Mouse (Mus musculus) intestine, embryonic 15.5 days (tissue): Measurements from ENCODE around the gene Gm1043. TPM values are rescaled to one million over a fixed set of nuclear protein-coding genes. Genes with fewer than 3 reads are reported as not detected.

Experiments used
- ATAC-seq: fragments of 200-750 bp; cut with Nextera tagmentation; 2 replicates; pipeline ENCODE4 v1.8.0; 2017; ENCODE audit warnings: moderate TSS enrichment, moderate library complexity
- H3K27ac ChIP-seq: fragments of 300-500 bp; sonication (generic); 2 replicates; pipeline ENCODE4 v1.5.1; 2015; ENCODE audit warnings: mild to moderate bottlenecking, inconsistent platforms
- H3K27me3 ChIP-seq: fragments of 300-500 bp; sonication (generic); replicated peaks from 2 replicates; pipeline ENCODE4 v1.6.1; 2015; ENCODE audit warnings: inconsistent platforms
- H3K36me3 ChIP-seq: fragments of 300-500 bp; sonication (generic); 2 replicates; pipeline ENCODE4 v1.6.1; 2015; ENCODE audit warnings: inconsistent platforms
- H3K4me1 ChIP-seq: fragments of 300-500 bp; sonication (generic); replicated peaks from 2 replicates; pipeline ENCODE4 v1.6.1; 2015; ENCODE audit warnings: inconsistent platforms
- H3K4me2 ChIP-seq: fragments of 300-500 bp; sonication (generic); replicated peaks from 2 replicates; pipeline ENCODE4 v1.6.1; 2015; ENCODE audit warnings: mild to moderate bottlenecking, inconsistent platforms
- H3K4me3 ChIP-seq: fragments of 300-500 bp; sonication (generic); replicated peaks from 2 replicates; pipeline ENCODE4 v1.5.1; 2015; ENCODE audit warnings: inconsistent platforms
- H3K9ac ChIP-seq: fragments of 300-500 bp; sonication (generic); 2 replicates; pipeline ENCODE4 v1.6.1; 2015; ENCODE audit warnings: inconsistent platforms
- H3K9me3 ChIP-seq: fragments of 300-500 bp; sonication (generic); 2 replicates; pipeline ENCODE4 v1.6.1; 2016; ENCODE audit warnings: inconsistent platforms
- WGBS: fragments of 180-500 bp; shearing (Covaris S2); methylation state at CpG from one replicate; pipeline ENCODE4 v1.1.7; 2015; 5-methylcytosine and 5-hydroxymethylcytosine counted together
- polyA plus RNA-seq: library from polyadenylated mRNA; unstranded; fragments of >200 nt; fragmentation: Nextera tagmentation; extraction: Ambion mirVana; gene quantifications from 2 replicates; pipeline ENCODE4 v1.2.1, GENCODE M21; 2015

Gm1043 gene
- polyA plus RNA-seq, result 0.01 and 0.05 TPM in 2 replicates

DNA sequence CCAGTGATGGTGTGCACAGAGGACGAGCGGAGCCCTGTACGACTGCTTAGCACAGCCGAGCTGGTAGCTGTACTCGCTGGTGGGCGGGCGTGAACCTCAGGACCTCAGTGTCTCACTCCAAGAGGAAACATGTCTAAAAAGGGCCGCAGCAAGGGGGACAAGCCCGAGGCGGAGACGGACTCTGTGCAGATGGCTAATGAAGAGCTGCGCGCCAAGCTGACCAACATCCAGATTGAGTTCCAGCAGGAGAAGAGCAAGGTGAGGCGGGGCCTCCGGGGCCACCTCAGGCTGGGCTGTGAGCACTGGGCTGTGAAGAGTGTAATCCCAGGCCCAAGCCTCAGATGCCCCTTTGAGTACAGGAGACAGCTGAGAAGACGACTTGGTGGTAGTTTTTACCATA is at the start of gene Gm1043:
Gene Gm1043, plus strand, starts transcription at position 130 of the 400 bp plus-strand sequence.
- Histone ChIP-seq H3K36me3 (no peaks in the 10 kb centered on the region), H3K4me3 (no peak within 1 kb of the TSS), H3K9ac (no peak within 1 kb of the TSS), H3K4me1 (no peaks in the 10 kb centered on the region), H3K4me2 (no peak within 1 kb of the TSS), H3K9me3 (no peaks in the 10 kb centered on the region), H3K27me3 (peaks cover 2% of the 10 kb centered on the region; the same call in 1 of the 2 replicates), H3K27ac (no peak within 1 kb of the TSS)
- WGBS, result 91% methylated on average over 16 of the region's 16 CpGs
- no peak for ATAC-seq

GRCm38 (mm10) chr5:37035896-37036295 is 49.3 kb upstream of the Gm1043 start:
- no peak overlapping the region for H3K4me2 ChIP-seq
- no peaks in the 10 kb centered on the region for H3K4me1 ChIP-seq
- no peak overlapping the region for H3K9ac ChIP-seq
- 79% methylated on average over 6 of the region's 6 CpGs for WGBS
- no peak overlapping the region for H3K4me3 ChIP-seq
- peaks cover 11% of the 10 kb centered on the region for H3K27me3 ChIP-seq
- H3K9me3 ChIP-seq, result no peaks in the 10 kb centered on the region
- H3K27ac ChIP-seq, result no peak overlapping the region
- H3K36me3 ChIP-seq, result no peaks in the 10 kb centered on the region
- no peak for ATAC-seq

- no peak overlapping the region for H3K9ac ChIP-seq
- no peaks in the 10 kb centered on the region for H3K9me3 ChIP-seq
- H3K27me3 ChIP-seq, result peaks cover under 1% of the 10 kb centered on the region; the same call in 1 of the 2 replicates
- 73% methylated on average over 3 of the region's 3 CpGs for WGBS
- no peak overlapping the region for H3K4me2 ChIP-seq
- no peak overlapping the region for H3K4me3 ChIP-seq
- no peak overlapping the region for H3K27ac ChIP-seq
- no peaks in the 10 kb centered on the region for H3K4me1 ChIP-seq
- no peak for ATAC-seq
- no peaks in the 10 kb centered on the region for H3K36me3 ChIP-seq
These were observed 48.3 kb upstream of the Gm1043 start for GRCm38 (mm10) chr5:37036884-37037283.

DNA sequence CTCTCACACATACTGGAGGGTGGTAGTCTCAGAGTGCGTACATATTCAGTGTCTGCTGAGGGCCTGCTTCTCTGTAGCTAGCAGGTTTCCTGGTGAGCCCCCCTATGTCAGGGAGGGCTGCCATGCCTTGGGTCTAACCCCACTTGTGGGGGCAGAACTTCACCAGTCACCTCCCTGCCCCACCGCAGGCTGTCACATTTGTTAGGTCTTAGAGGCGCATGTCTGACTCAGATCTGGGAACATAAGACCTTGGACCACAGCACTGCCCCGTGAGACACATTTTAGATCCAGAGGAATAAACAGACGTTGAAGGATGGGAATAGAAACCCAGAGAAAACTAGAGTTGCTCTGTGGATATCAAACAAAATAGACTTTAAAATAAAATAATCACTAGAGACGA is 45.3 kb upstream of the Gm1043 start:
- no peak overlapping the region for H3K9ac ChIP-seq
- H3K4me1 ChIP-seq, result no peaks in the 10 kb centered on the region
- no peaks in the 10 kb centered on the region for H3K36me3 ChIP-seq
- no peaks in the 10 kb centered on the region for H3K27me3 ChIP-seq
- H3K9me3 ChIP-seq, result no peaks in the 10 kb centered on the region
- no peak overlapping the region for H3K4me3 ChIP-seq
- H3K4me2 ChIP-seq, result no peak overlapping the region
- ATAC-seq, result no peak
- 77% methylated on average over 6 of the region's 6 CpGs for WGBS
- no peak overlapping the region for H3K27ac ChIP-seq

DNA sequence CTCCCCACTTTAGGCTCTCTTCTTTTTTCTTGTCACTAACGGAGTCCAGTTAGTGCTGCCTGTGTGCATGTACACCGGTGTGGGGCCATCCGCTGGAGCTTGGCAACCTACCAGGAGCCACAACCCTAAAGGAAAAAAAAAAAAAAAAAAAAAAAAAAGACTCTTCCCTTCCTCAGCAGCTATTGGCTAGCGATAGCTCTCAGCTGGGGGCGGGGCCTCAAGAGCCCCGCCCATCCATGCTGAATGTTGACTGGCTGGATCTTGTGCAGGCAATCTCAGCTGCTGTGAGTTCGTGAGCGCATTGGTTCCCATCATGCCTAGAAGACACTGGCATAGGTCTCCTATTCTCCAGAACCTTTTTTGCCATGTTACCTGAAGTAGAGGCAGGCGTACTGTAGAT is 44.5 kb upstream of the Gm1043 start:
- WGBS, result 15% methylated on average over 9 of the region's 9 CpGs
- peak; percentile 27; the same call in 1 of the 2 replicates for ATAC-seq
- Histone ChIP-seq H3K27me3 (no peaks in the 10 kb centered on the region), H3K4me2 (peak overlapping the region; percentile 19; the same call in 1 of the 2 replicates), H3K36me3 (no peaks in the 10 kb centered on the region), H3K9me3 (no peaks in the 10 kb centered on the region), H3K27ac (no peak overlapping the region), H3K9ac (no peak overlapping the region), H3K4me3 (no peak overlapping the region), H3K4me1 (no peaks in the 10 kb centered on the region)

GRCm38 (mm10) chr5:37041651-37042050 is 43.5 kb upstream of the Gm1043 start:
- ATAC-seq, result no peak
- WGBS, result 54% methylated on average over 6 of the region's 6 CpGs
- no peak overlapping the region for H3K27ac ChIP-seq
- H3K36me3 ChIP-seq, result no peaks in the 10 kb centered on the region
- no peaks in the 10 kb centered on the region for H3K4me1 ChIP-seq
- no peaks in the 10 kb centered on the region for H3K27me3 ChIP-seq
- no peak overlapping the region for H3K4me3 ChIP-seq
- H3K4me2 ChIP-seq, result peak overlapping the region; percentile 19; the same call in 1 of the 2 replicates
- no peak overlapping the region for H3K9ac ChIP-seq
- no peaks in the 10 kb centered on the region for H3K9me3 ChIP-seq

DNA sequence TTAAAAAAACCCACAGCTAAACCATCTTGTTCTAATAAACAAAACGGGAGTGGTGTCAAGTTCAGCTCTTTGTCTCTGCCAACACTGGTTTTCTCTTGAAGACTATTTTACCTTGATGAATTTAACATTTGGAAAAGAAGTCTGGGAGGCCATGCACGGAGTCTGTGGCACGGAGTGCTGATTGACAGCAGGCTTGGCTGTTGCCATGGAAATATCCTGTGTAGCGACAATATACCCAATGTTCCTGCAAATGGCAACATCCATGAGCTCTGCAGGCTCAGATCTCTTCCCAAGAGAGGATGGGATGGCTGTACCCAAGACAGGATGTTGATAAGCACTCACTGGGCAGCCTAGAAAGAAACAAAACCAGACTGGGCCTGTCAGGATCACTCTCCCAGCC is 42.2 kb upstream of the Gm1043 start:
- no peak overlapping the region for H3K9ac ChIP-seq
- no peaks in the 10 kb centered on the region for H3K4me1 ChIP-seq
- 65% methylated on average over 4 of the region's 4 CpGs for WGBS
- H3K36me3 ChIP-seq, result no peaks in the 10 kb centered on the region
- ATAC-seq, result no peak
- H3K9me3 ChIP-seq, result no peaks in the 10 kb centered on the region
- H3K27ac ChIP-seq, result no peak overlapping the region
- H3K4me2 ChIP-seq, result no peak overlapping the region
- no peaks in the 10 kb centered on the region for H3K27me3 ChIP-seq
- no peak overlapping the region for H3K4me3 ChIP-seq

DNA sequence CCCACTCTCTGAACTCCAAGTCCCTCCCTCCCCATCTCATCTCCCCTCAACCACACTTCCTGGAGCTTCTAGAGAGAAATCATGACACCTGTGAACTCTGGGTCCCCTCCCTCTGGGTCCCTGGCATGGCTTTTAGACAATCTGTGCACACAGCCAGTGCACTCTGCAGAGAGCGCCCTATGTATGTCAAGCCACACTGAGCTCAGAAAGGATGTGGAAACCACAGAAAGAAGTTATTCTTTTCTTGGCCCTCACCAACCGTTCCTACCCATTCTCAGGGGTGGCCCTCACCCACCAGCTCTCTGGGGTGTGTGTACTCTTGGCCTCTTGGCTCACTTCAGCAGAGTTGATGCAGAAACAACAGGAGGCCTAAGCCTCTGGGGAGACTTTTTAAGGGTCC is 40.4 kb upstream of the Gm1043 start:
- no peak for ATAC-seq
- Histone ChIP-seq H3K27me3 (no peaks in the 10 kb centered on the region), H3K27ac (no peak overlapping the region), H3K9me3 (no peaks in the 10 kb centered on the region), H3K4me1 (no peaks in the 10 kb centered on the region), H3K9ac (no peak overlapping the region), H3K4me2 (no peak overlapping the region), H3K4me3 (no peak overlapping the region), H3K36me3 (no peaks in the 10 kb centered on the region)
- WGBS, result 80% methylated on average over 2 of the region's 2 CpGs

GRCm38 (mm10) chr5:37045582-37045981 is 39.6 kb upstream of the Gm1043 start:
- WGBS, result 78% methylated on average over 2 of the region's 2 CpGs
- no peak overlapping the region for H3K4me2 ChIP-seq
- H3K4me1 ChIP-seq, result no peaks in the 10 kb centered on the region
- H3K36me3 ChIP-seq, result no peaks in the 10 kb centered on the region
- H3K27me3 ChIP-seq, result no peaks in the 10 kb centered on the region
- H3K4me3 ChIP-seq, result no peak overlapping the region
- no peak overlapping the region for H3K9ac ChIP-seq
- no peak overlapping the region for H3K27ac ChIP-seq
- ATAC-seq, result no peak
- no peaks in the 10 kb centered on the region for H3K9me3 ChIP-seq

DNA sequence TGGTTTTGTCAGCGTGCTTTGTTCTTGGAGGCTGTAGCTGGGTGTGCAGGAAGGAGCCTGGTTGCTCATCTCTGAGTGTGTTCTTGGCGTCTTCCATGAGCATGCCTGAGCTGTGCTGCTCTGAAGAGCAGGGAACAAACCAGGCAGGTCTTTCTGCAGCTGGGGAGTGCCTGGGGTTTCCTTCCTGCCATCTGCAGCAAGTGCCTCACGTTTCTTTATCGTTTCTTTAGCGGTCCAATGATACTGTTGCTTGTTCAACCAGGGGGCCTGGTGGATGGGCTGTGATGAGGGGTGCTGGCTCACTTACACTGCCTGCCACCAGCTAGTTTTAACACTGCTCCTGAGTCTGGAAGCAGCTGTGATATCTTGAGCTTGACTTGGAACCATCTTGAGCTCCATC is 38.4 kb upstream of the Gm1043 start:
- H3K4me1 ChIP-seq, result no peaks in the 10 kb centered on the region
- no peak for ATAC-seq
- 43% methylated on average over 5 of the region's 5 CpGs for WGBS
- H3K9me3 ChIP-seq, result no peaks in the 10 kb centered on the region
- H3K27ac ChIP-seq, result no peak overlapping the region
- no peak overlapping the region for H3K4me2 ChIP-seq
- no peak overlapping the region for H3K4me3 ChIP-seq
- H3K9ac ChIP-seq, result no peak overlapping the region
- no peaks in the 10 kb centered on the region for H3K27me3 ChIP-seq
- no peaks in the 10 kb centered on the region for H3K36me3 ChIP-seq

- no peak for ATAC-seq
- H3K9me3 ChIP-seq, result no peaks in the 10 kb centered on the region
- no peaks in the 10 kb centered on the region for H3K36me3 ChIP-seq
- no peak overlapping the region for H3K4me2 ChIP-seq
- no peak overlapping the region for H3K4me3 ChIP-seq
- peak overlapping the region; percentile 57; the same call in 1 of the 2 replicates for H3K27ac ChIP-seq
- 0 out of 2 replicates have a peak, but pooled peaks cover 2% of the 10 kb centered on the region for H3K4me1 ChIP-seq
- WGBS, result 52% methylated on average over 17 of the region's 17 CpGs
- no peak overlapping the region for H3K9ac ChIP-seq
- no peaks in the 10 kb centered on the region for H3K27me3 ChIP-seq
These were observed 37.8 kb upstream of the Gm1043 start for GRCm38 (mm10) chr5:37047206-37047915.

DNA sequence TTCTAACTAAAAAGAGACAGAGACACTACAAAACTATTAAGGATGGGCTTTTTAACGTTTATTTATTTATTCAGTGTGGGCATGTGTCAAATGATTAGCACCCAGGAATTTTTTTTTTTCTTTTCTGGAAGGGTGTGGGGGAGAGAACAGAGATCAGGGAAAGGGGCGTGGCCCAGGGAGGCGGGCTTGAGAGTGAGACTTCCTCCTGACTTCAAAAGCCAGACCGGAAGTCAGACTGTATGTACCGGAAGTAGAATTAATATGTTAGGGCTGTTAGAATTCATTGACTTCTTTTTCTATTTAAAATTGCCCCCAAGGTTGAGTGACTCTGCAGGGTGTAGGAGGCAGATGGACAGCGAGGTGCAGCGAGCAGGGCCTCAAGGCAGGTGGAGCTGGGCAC is 37.2 kb upstream of the Gm1043 start:
- Histone ChIP-seq H3K9me3 (no peaks in the 10 kb centered on the region), H3K36me3 (no peaks in the 10 kb centered on the region), H3K4me2 (no peak overlapping the region), H3K27me3 (no peaks in the 10 kb centered on the region), H3K27ac (0 out of 2 replicates have a peak overlapping the region, but pooled peaks have one; percentile 57), H3K9ac (no peak overlapping the region), H3K4me3 (no peak overlapping the region), H3K4me1 (0 out of 2 replicates have a peak, but pooled peaks cover 3% of the 10 kb centered on the region)
- no peak for ATAC-seq
- WGBS, result 62% methylated on average over 7 of the region's 7 CpGs

DNA sequence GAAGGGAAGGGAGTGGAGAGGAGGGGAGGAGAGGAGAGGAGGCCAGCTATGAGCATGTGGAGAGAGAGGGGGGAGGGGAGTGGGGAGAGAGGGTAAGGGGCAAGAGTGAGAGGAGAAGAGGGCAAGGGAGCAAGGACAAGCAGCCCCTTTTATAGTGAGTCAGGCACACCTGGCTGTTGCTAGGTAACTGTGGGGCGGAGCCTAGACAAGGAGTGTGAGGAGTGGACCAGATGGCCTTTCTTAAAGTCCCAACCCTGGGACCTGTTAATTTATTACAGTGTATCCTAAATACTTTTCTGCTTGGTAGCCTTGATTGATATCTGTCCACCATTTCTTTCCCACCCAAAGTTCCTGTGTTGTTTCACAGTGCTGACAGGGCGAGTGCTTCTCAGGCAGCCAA is 36.1 kb upstream of the Gm1043 start:
- Histone ChIP-seq H3K36me3 (no peaks in the 10 kb centered on the region), H3K9ac (no peak overlapping the region), H3K4me3 (no peak overlapping the region), H3K4me1 (0 out of 2 replicates have a peak, but pooled peaks cover 3% of the 10 kb centered on the region), H3K27ac (no peak overlapping the region), H3K9me3 (no peaks in the 10 kb centered on the region), H3K27me3 (no peaks in the 10 kb centered on the region), H3K4me2 (no peak overlapping the region)
- WGBS, result 63% methylated on average over 2 of the region's 2 CpGs
- peak; percentile 26; the same call in 1 of the 2 replicates for ATAC-seq
